Mouse (Mus musculus): ENCODE data around the gene Ankrd17.

DNA sequence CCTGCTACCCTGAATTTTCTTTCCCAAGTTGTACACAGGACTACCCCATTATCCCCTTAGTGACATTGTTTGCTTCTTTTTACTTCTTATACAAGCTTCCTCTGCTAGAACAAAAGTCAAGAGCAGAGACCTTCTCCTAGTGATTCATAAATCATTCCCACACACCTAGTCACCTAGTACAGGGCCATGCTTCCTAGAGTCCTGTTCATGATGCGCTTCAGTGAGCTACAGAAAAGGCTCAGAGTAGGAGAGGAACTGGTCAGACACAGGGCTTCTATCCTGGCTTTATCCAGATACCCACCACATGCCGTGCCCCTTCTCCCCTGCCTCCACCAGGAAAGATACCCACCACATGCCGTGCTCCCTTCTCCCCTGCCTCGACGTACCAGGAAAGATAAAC, 187.3 kb downstream of the Ankrd17 start:
- no peak for TF ChIP-seq POLR2A (IDR thresholded peaks at IDR 0.05; ENCODE audit: extremely low read depth, insufficient read depth, low read length)
- no peak for TF ChIP-seq CTCF (IDR thresholded peaks at IDR 0.05; ENCODE audit: extremely low read depth, insufficient read depth, low read length)
